Mouse (Mus musculus) hindbrain, embryonic 11.5 days (tissue): ENCODE data around the gene Camta1. TPM values are rescaled to one million over a fixed set of nuclear protein-coding genes. Genes with fewer than 3 reads are reported as not detected.

Experiments used
- ATAC-seq: fragments of 200-750 bp; cut with Nextera tagmentation; 2 replicates; pipeline ENCODE4 v1.8.0; 2017; ENCODE audit warnings: mild to moderate bottlenecking, moderate TSS enrichment, moderate library complexity; ENCODE audit not compliant: low FRiP score
- DNase-seq: peaks from one replicate; pipeline ENCODE4 v3.0.0-alpha.2; 2015; ENCODE audit warnings: low spot score
- H3K27ac ChIP-seq: fragments of 300-500 bp; sonication (generic); 2 replicates; pipeline ENCODE4 v1.5.1; 2014; ENCODE audit warnings: mild to moderate bottlenecking, low read depth, low read length
- H3K27me3 ChIP-seq: fragments of 300-500 bp; sonication (generic); 2 replicates; pipeline ENCODE4 v1.6.1; 2014; ENCODE audit warnings: mild to moderate bottlenecking, low read length, moderate library complexity, mixed read lengths; ENCODE audit not compliant: control insufficient read depth, insufficient read depth
- H3K36me3 ChIP-seq: fragments of 300-500 bp; sonication (generic); 2 replicates; pipeline ENCODE4 v1.6.1; 2014; ENCODE audit warnings: mild to moderate bottlenecking, low read length, moderate library complexity, mixed read lengths; ENCODE audit not compliant: control insufficient read depth, insufficient read depth
- H3K4me1 ChIP-seq: fragments of 300-500 bp; sonication (generic); replicated peaks from 2 replicates; pipeline ENCODE4 v1.6.1; 2014; ENCODE audit warnings: low read length, mixed read lengths; ENCODE audit not compliant: control insufficient read depth, insufficient read depth
- H3K4me2 ChIP-seq: fragments of 300-500 bp; sonication (generic); replicated peaks from 2 replicates; pipeline ENCODE4 v1.6.1; 2014; ENCODE audit warnings: mild to moderate bottlenecking, low read depth, low read length
- H3K4me3 ChIP-seq: fragments of 300-500 bp; sonication (generic); 2 replicates; pipeline ENCODE4 v1.5.1; 2014; ENCODE audit warnings: low read depth, low read length
- H3K9ac ChIP-seq: fragments of 300-500 bp; sonication (generic); 2 replicates; pipeline ENCODE4 v1.6.1; 2014; ENCODE audit warnings: low read depth, low read length
- H3K9me3 ChIP-seq: fragments of 300-500 bp; sonication (generic); 2 replicates; pipeline ENCODE4 v1.6.1; 2016; ENCODE audit warnings: low read length; ENCODE audit not compliant: control insufficient read depth
- WGBS: fragments of 180-500 bp; shearing (Covaris S2); extraction: QIAGEN DNeasy Blood & Tissue Kit; methylation state at CpG from one replicate; pipeline ENCODE4 v1.1.7; 2014; 5-methylcytosine and 5-hydroxymethylcytosine counted together
- polyA plus RNA-seq: library from polyadenylated mRNA; unstranded; fragments of >200 nt; fragmentation: Nextera tagmentation; extraction: Ambion mirVana; gene quantifications from 2 replicates; pipeline ENCODE4 v1.2.1, GENCODE M21; 2014

Gene Camta1
- polyA plus RNA-seq, 1 experiment from 2014 or later, result 130 TPM

DNA sequence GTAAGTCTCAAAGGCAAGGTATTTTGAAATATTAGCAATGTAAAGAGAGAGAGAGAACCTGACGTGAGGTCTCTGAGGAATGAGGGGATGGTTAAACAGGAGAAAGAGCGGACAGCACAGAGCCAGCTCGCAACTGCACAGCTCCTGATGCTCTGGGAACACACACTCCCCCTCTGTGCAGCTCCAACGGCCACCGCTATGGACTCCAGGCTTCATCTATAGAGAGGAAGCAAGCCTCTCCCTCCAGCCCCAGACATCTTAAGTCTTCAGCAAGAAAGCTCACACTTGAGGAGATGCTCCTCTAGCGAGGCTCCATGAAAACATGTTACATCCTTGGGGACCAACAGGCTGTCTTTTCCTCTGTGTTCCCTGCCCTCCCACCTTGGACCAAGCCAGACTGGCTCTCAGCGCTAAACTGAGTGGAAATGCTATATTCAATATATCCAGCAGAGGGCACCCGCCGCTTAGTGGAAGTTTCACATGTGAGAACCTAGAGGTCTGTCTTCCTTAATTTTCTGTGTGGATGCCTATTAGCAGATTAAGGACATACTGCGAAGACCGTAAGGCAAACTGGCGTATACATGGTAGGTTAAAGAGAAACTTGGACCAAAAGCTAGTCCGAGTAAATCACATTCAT, 788.5 kb downstream of the Camta1 start:
- Histone ChIP-seq H3K27me3 (no peaks in the 10 kb centered on the region), H3K4me3 (no peak overlapping the region), H3K27ac (no peak overlapping the region), H3K9me3 (no peaks in the 10 kb centered on the region), H3K36me3 (peaks cover 15% of the 10 kb centered on the region), H3K4me2 (no peak overlapping the region), H3K9ac (no peak overlapping the region), H3K4me1 (no peaks in the 10 kb centered on the region)
- 67% methylated on average over 13 of the region's 13 CpGs for WGBS
- DNase-seq, result peak; percentile 85
- 0 out of 2 replicates have a peak, but pooled peaks have one; percentile 35 for ATAC-seq

GRCm38 (mm10) chr4:151070962-151071361, 790.7 kb downstream of the Camta1 start:
- DNase-seq (no peak), ATAC-seq (no peak)
- Histone ChIP-seq H3K4me2 (no peak overlapping the region), H3K4me3 (no peak overlapping the region), H3K4me1 (no peaks in the 10 kb centered on the region), H3K27me3 (no peaks in the 10 kb centered on the region), H3K27ac (no peak overlapping the region), H3K9ac (no peak overlapping the region), H3K36me3 (peaks cover 2% of the 10 kb centered on the region; the same call in 1 of the 2 replicates), H3K9me3 (no peaks in the 10 kb centered on the region)
- WGBS, result 87% methylated on average over 7 of the region's 7 CpGs

DNA sequence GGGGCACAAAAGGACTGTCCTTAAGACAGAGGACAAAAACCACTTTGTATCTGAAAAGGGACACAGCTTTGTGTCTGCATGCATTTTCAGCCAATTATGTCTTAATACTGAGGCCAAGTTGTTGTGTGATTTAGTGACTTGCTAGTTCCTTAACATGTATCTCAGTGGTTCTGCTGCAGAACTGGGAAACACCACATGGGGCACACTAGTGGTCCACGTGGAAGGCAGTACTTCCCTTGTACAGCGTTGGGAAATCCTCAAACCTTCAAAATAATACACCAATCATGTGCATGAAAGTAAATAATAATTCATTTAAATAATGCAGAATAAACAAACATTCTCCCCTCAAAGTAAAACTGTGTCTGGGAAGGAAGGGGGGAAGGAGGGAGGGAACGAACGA, 792.9 kb downstream of the Camta1 start:
- no peaks in the 10 kb centered on the region for H3K27me3 ChIP-seq
- no peak overlapping the region for H3K27ac ChIP-seq
- no peak overlapping the region for H3K4me2 ChIP-seq
- DNase-seq (no peak), ATAC-seq (no peak)
- H3K9ac ChIP-seq, result no peak overlapping the region
- WGBS, result 80% methylated on average over 4 of the region's 4 CpGs
- H3K4me1 ChIP-seq, result no peaks in the 10 kb centered on the region
- H3K9me3 ChIP-seq, result no peaks in the 10 kb centered on the region
- H3K36me3 ChIP-seq, result 0 out of 2 replicates have a peak, but pooled peaks cover 2% of the 10 kb centered on the region
- H3K4me3 ChIP-seq, result no peak overlapping the region

DNA sequence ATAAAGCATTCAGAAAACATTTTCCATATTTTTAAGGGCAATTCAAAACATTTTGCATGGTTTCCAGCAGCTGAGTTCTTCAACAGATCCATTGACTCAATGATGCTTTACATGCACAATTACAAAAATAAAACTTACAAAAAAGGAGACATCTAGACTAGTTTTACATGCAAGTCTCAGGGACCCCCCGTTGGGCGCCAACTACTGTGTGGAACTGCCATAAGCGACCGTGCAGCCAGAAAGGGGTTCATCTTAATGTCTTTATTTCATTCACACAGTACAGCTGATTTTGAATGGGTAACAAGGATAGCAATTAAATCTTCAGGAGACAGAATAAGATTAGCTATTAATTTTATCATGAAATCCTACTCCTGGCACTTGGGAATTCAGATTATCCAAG, 802.1 kb downstream of the Camta1 start:
- no peaks in the 10 kb centered on the region for H3K27me3 ChIP-seq
- no peak for DNase-seq
- H3K4me3 ChIP-seq, result no peak overlapping the region
- H3K4me1 ChIP-seq, result peaks cover 6% of the 10 kb centered on the region; the same call in 1 of the 2 replicates
- no peaks in the 10 kb centered on the region for H3K36me3 ChIP-seq
- no peak for ATAC-seq
- H3K9me3 ChIP-seq, result no peaks in the 10 kb centered on the region
- no peak overlapping the region for H3K4me2 ChIP-seq
- 95% methylated on average over 4 of the region's 4 CpGs for WGBS
- no peak overlapping the region for H3K27ac ChIP-seq
- no peak overlapping the region for H3K9ac ChIP-seq

DNA sequence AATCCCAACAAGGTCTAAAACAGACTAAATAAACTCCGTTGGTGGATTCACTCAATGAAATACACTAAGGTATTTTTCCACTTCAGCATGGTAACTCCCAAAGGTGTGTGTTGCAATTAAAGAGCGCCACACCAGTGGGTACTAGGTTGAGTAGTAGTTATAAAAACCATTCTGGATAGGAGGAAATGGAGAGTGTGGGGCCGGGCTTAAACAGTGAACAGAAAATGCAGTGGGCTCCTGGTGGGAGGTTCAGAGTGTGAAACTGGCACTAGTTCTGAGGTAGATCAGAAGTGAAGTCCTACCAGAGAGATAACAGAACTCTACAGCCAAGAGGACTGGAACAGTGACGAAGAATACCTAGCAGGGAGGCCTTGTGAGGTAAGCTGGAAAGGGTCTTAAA, 803.0 kb downstream of the Camta1 start:
- Histone ChIP-seq H3K9me3 (no peaks in the 10 kb centered on the region), H3K4me1 (peaks cover 6% of the 10 kb centered on the region; the same call in 1 of the 2 replicates), H3K9ac (peak overlapping the region; percentile 40; the same call in 1 of the 2 replicates), H3K27me3 (no peaks in the 10 kb centered on the region), H3K27ac (peak overlapping the region; percentile 61; the same call in 1 of the 2 replicates), H3K4me3 (peak overlapping the region; percentile 90; the same call in 1 of the 2 replicates), H3K4me2 (no peak overlapping the region), H3K36me3 (no peaks in the 10 kb centered on the region)
- no peak for ATAC-seq
- no peak for DNase-seq
- 81% methylated on average over 4 of the region's 4 CpGs for WGBS

DNA sequence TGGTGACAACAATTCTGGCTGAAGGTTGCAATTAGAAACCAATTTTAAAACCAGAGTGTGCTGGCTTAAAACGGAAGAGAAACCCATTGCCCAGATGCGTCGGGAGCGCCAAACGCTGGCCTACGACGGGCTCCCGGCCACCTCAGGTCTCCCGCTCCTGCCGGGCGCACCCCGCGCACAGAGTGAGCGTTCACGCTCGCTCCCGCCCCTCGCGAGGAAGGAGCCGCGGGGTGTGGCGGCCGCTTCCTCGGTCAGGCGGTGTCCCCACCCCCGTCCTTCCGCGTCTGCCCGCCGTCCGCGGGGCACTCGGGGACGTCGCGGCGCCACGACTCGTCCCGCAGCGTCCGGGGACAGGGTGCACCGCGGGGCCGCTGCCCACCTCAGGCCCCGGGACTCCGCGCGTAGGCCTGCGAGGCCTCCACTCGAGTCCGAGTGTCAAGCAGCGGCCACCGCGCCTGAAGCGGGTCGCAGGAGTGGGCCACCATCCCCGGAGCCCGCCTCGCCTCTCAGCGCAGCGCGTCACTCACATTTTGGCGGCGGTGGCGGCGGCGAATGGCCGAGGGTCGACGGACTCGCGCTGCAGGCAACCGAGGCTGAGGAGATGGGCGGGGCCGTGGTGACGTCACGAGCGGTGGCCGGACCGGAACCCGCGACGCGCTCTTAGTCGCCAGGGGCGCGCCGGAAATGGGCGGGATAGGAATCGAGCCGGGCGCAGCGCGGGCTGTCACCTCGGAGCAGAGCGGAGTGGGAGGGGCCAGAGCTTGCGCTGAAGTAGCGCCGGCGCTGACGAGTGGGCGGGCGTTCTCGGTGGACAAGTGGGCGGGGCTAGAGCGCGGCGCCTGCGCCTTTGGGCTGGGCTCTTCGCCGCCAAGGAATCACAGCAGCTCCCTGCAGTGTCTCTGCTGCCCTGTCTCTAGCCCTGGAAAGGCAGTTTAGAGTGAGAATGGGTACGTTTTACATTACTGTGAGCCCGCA, 804.0 kb downstream of the Camta1 start, which contains the start of gene Vamp3:
Gene Vamp3, minus strand, starts transcription at position 617 of the 975 bp plus-strand sequence.
- peak within 1 kb of the TSS; percentile 90 for H3K4me3 ChIP-seq
- DNase-seq (peak; percentile 100), ATAC-seq (peak; percentile 99)
- peak within 1 kb of the TSS; percentile 86 for H3K9ac ChIP-seq
- under 1% methylated on average over 103 of the region's 114 CpGs for WGBS
- peaks cover 6% of the 10 kb centered on the region; the same call in 1 of the 2 replicates for H3K4me1 ChIP-seq
- peak within 1 kb of the TSS; percentile 69 for H3K4me2 ChIP-seq
- H3K9me3 ChIP-seq, result no peaks in the 10 kb centered on the region
- H3K36me3 ChIP-seq, result no peaks in the 10 kb centered on the region
- peak within 1 kb of the TSS; percentile 87 for H3K27ac ChIP-seq
- no peaks in the 10 kb centered on the region for H3K27me3 ChIP-seq

DNA sequence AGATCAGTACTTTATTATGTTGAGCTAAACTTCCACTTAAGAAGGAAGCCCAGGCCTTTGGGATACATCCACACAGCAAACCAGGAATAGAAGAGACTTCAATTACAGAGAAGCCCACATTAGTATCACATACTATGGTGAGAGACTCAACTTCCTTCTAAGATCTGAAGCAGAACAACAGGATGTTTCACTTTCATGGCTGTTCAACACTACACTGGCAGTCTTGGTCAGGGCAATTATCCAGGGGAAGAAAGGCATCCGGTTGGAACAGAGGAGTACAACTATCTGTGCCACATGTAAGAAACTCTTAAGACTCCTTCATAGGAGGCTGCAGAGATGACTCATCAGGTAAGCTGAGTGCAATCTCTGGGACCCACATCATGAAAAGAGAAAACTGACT, 810.5 kb downstream of the Camta1 start:
- Histone ChIP-seq H3K4me3 (no peak overlapping the region), H3K9ac (no peak overlapping the region), H3K4me1 (no peaks in the 10 kb centered on the region), H3K4me2 (no peak overlapping the region), H3K9me3 (no peaks in the 10 kb centered on the region), H3K27ac (no peak overlapping the region), H3K36me3 (0 out of 2 replicates have a peak, but pooled peaks cover 3% of the 10 kb centered on the region), H3K27me3 (no peaks in the 10 kb centered on the region)
- DNase-seq, result no peak
- ATAC-seq, result no peak
- WGBS, result 86% methylated on average over 1 of the region's 1 CpGs

DNA sequence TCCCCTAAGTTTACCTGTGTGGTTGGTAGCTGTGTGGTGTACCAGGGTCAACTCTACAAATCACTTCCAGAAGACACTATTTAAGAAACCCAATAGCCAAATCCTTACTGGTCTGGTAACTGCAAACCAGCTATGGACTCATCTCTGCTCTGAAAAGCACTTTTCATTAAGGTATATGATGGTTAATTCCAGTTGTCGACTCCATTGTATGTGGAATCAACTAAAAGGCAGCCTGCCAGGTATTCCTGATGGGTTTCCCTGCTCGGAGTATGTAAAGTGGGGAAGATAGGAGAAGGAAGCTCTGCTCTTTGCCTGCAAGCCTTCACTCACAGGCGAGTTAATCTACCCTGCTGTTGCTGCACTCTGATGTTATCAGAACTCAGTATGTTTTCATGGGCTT, 815.2 kb downstream of the Camta1 start:
- Histone ChIP-seq H3K27me3 (no peaks in the 10 kb centered on the region), H3K4me3 (no peak overlapping the region), H3K4me2 (no peak overlapping the region), H3K4me1 (peaks cover 3% of the 10 kb centered on the region; the same call in 1 of the 2 replicates), H3K9ac (no peak overlapping the region), H3K9me3 (no peaks in the 10 kb centered on the region), H3K27ac (no peak overlapping the region), H3K36me3 (0 out of 2 replicates have a peak, but pooled peaks cover 3% of the 10 kb centered on the region)
- DNase-seq (no peak), ATAC-seq (no peak)
- 86% methylated on average over 3 of the region's 3 CpGs for WGBS
